Mouse (Mus musculus): ENCODE measurements around the gene Cnnm3.

DNA sequence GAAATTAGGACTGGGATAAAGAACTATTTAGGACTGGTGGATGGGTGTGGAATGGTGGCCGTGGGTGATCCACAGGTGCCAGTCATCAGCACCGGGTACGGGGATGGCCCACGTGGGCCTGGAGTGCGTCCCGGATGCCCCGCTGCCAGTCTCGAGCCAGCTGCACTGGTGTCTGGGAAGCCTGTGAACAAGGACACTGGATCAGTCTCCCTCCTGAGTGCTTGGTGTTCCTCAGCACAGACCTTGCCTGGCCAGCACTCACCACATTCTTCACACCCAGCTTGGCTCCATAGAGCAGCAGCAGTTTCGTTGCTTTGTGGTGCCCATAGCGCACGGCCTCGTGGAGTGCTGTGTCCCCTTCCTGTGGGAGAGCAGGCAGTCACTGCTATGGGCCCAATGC, 19.8 kb downstream of the Cnnm3 start:
- no peak for TF ChIP-seq POLR2A (IDR thresholded peaks at IDR 0.05; ENCODE audit: borderline replicate concordance, control insufficient read depth, low read depth, low read length)
- no peak for TF ChIP-seq CTCF (IDR thresholded peaks at IDR 0.05; ENCODE audit: control insufficient read depth, insufficient read depth, low read length)
